Mouse (Mus musculus): Measurements from ENCODE around the gene Slitrk6. TPM values are rescaled to one million over a fixed set of nuclear protein-coding genes. Genes with fewer than 3 reads are reported as not detected.

Slitrk6 gene
- total and polyA plus RNA-seq, 3 experiments: 0.32 to 0.53 (median 0.47) TPM

DNA sequence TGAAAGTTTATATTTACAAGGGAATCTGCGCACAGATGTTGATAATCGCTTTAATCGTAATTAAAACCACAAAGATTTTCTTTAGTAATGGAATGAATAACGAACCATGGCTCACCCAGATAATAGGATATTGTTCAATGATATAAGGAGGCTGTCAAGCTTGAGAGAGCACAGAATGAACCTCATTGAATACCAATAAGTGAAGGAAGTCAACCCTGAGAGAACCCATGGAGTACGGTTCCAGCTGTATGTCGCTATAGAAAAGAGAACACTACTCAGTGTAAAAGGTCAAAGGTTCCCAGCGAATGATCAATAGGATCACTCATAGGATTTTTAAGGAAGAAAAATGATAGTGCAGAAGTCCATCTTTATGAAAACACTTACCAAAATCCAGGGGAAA lies 15.1 kb downstream of the Slitrk6 start:
- Histone ChIP-seq H3K4me3 (no peak overlapping the region), H3K27ac (no peak overlapping the region), H3K9ac (ENCODE audit: low read depth, low read length) (no peak overlapping the region), H3K36me3 (ENCODE audit: control insufficient read depth, insufficient read depth, low read length) (no peaks in the 10 kb centered on the region), H3K4me1 (ENCODE audit: control insufficient read depth, insufficient read depth, low read length) (no peaks in the 10 kb centered on the region), H3K27me3 (ENCODE audit: control insufficient read depth, insufficient read depth, low read length) (no peaks in the 10 kb centered on the region), H3K79me2 (replicated peaks; ENCODE audit: control insufficient read depth, insufficient read depth, low read length) (no peaks in the 10 kb centered on the region)
- 87% methylated on average over 7 of the region's 7 CpGs for WGBS
- TF ChIP-seq POLR2A (IDR thresholded peaks at IDR 0.05; ENCODE audit: insufficient read depth, low read depth, low read length): no peak
- TF ChIP-seq CTCF (IDR thresholded peaks at IDR 0.05): no peak
- TF ChIP-seq EP300 (IDR thresholded peaks at IDR 0.05; ENCODE audit: insufficient read depth, low read depth, low read length): no peak
- no peak for DNase-seq
- intact Hi-C loops (cut with DNase I): no loop called here

DNA sequence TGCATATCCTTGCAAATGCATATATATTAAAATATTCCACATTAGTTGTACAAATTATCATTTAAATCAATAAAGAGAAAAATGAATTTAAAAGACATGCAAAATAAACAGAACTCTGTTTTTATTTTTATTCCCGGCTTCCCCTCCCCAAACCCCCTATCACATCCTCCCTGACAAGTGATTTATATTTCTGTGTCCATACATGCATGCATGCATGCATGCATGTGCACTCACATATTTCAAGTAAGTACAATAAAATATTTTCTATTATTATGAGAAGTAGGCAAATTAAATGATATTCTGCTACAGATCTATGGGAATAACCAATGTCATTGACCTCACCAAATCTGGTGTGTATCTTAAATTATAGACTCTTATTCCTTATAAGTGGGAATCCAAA lies 15.6 kb downstream of the Slitrk6 start:
- no peak overlapping the region for H3K4me3 ChIP-seq
- TF ChIP-seq POLR2A (IDR thresholded peaks at IDR 0.05; ENCODE audit: insufficient read depth, low read depth, low read length) (no peak), CTCF (IDR thresholded peaks at IDR 0.05) (no peak), EP300 (IDR thresholded peaks at IDR 0.05; ENCODE audit: insufficient read depth, low read depth, low read length) (no peak)
- 84% methylated on average over 1 of the region's 1 CpGs for WGBS

DNA sequence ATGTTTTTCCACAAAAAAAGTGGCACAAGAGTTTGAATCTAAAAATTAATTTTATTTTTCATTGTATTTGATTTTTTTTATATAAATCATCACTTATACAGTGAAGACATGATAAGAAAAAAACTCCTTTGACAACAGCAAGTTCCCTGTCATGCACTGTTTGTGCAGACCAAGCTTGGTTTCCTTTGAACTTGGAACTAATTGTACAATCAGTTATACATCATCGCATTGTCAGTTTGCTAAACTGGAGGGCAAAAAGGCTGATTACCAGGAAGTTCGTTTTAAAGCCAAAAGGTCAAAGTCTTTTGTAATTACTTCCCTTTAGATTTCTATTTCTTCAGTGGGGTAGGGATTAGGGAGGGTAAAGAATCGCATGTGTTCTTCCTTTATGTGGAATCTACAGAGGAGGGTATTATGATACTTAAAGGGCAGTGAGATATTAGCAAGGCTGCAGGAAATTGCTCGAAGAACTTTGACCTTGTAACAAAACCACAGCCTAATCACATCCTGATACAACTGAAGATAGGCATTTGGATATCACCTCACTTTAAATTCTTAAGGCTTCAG lies 26.5 kb downstream of the Slitrk6 start:
- H3K79me2 ChIP-seq (replicated peaks; ENCODE audit: control insufficient read depth, insufficient read depth, low read length): no peaks in the 10 kb centered on the region
- H3K27ac ChIP-seq: no peak overlapping the region
- no peaks in the 10 kb centered on the region for H3K27me3 ChIP-seq (ENCODE audit: control insufficient read depth, insufficient read depth, low read length)
- TF ChIP-seq CTCF (IDR thresholded peaks at IDR 0.05): no peak
- no peak for TF ChIP-seq EP300 (IDR thresholded peaks at IDR 0.05; ENCODE audit: insufficient read depth, low read depth, low read length)
- TF ChIP-seq POLR2A (IDR thresholded peaks at IDR 0.05; ENCODE audit: insufficient read depth, low read depth, low read length): no peak
- WGBS: 44% methylated on average over 4 of the region's 4 CpGs
- no peak for DNase-seq
- no peak overlapping the region for H3K4me3 ChIP-seq
- no peak overlapping the region for H3K9ac ChIP-seq (ENCODE audit: low read depth, low read length)
- no peaks in the 10 kb centered on the region for H3K4me1 ChIP-seq (ENCODE audit: control insufficient read depth, insufficient read depth, low read length)
- H3K36me3 ChIP-seq (ENCODE audit: control insufficient read depth, insufficient read depth, low read length): no peaks in the 10 kb centered on the region
- intact Hi-C loops (cut with DNase I): no loop called here

More for the DNA sequence above, 15.6 kb downstream of the Slitrk6 start:
- H3K36me3 ChIP-seq (ENCODE audit: control insufficient read depth, insufficient read depth, low read length): no peaks in the 10 kb centered on the region
- intact Hi-C loops (cut with DNase I): no loop called here
- no peak for DNase-seq
- no peaks in the 10 kb centered on the region for H3K27me3 ChIP-seq (ENCODE audit: control insufficient read depth, insufficient read depth, low read length)
- H3K79me2 ChIP-seq (replicated peaks; ENCODE audit: control insufficient read depth, insufficient read depth, low read length): no peaks in the 10 kb centered on the region
- H3K9ac ChIP-seq (ENCODE audit: low read depth, low read length): no peak overlapping the region
- H3K4me1 ChIP-seq (ENCODE audit: control insufficient read depth, insufficient read depth, low read length): no peaks in the 10 kb centered on the region
- H3K27ac ChIP-seq: no peak overlapping the region

DNA sequence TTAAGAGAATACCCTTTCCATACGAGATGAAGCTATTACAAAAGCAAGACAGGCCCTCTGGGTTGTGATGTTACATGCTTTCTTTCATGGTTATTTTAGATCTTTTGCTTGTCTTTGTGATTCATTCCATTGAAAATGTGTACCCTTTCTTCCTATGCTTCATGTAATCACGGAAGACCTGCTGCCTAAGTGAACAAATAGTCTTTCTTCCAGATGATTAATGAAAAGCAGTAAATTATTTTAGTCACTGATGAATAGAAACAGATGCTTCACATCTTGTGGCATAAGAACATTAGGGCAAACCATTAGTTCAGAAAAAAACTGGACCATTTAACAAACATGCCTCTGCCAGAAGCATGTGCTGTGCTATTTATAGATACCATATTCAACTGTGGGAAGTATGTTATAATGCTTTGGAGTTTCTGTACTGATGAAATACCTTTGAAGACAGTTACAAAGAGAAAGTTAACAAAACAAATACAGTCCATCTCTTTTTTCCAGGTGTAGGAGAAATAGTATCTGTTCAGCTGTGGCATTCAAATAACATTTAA lies 30.8 kb downstream of the Slitrk6 start:
- intact Hi-C loops (cut with DNase I): no loop called here
- H3K36me3 ChIP-seq (ENCODE audit: control insufficient read depth, insufficient read depth, low read length): no peaks in the 10 kb centered on the region
- DNase-seq: no peak
- H3K4me3 ChIP-seq: no peak overlapping the region
- H3K27me3 ChIP-seq (ENCODE audit: control insufficient read depth, insufficient read depth, low read length): no peaks in the 10 kb centered on the region
- TF ChIP-seq POLR2A (IDR thresholded peaks at IDR 0.05; ENCODE audit: insufficient read depth, low read depth, low read length) (no peak), CTCF (IDR thresholded peaks at IDR 0.05) (no peak), EP300 (IDR thresholded peaks at IDR 0.05; ENCODE audit: insufficient read depth, low read depth, low read length) (no peak)
- WGBS: 42% methylated on average over 2 of the region's 2 CpGs
- no peaks in the 10 kb centered on the region for H3K4me1 ChIP-seq (ENCODE audit: control insufficient read depth, insufficient read depth, low read length)
- H3K27ac ChIP-seq: no peak overlapping the region
- H3K9ac ChIP-seq (ENCODE audit: low read depth, low read length): no peak overlapping the region
- no peaks in the 10 kb centered on the region for H3K79me2 ChIP-seq (replicated peaks; ENCODE audit: control insufficient read depth, insufficient read depth, low read length)
